Mouse (Mus musculus) left cerebral cortex, postnatal 10 days (tissue): ENCODE measurements at regions not wholly inside any gene's neighbourhood (a gene's known extent, or its start where the extent isn't known, plus 50 kb on each side); places are given as distances from the start of the nearest gene placed in this dataset.

Source experiments
- DNase-seq, 2 experiments: peaks; one replicate each; pipeline ENCODE4 v3.0.0; 2021 to 2022; ENCODE audit warnings: low spot score in 2 of 2, mixed read lengths in 1 of 2; ENCODE audit errors: extremely low spot score in 1 of 2
- intact Hi-C: fragments of 180-260 bp; cut with DNase I; formaldehyde crosslinking; loops from one replicate; pipeline ENCODE4 v1.15.1; 2025

DNA sequence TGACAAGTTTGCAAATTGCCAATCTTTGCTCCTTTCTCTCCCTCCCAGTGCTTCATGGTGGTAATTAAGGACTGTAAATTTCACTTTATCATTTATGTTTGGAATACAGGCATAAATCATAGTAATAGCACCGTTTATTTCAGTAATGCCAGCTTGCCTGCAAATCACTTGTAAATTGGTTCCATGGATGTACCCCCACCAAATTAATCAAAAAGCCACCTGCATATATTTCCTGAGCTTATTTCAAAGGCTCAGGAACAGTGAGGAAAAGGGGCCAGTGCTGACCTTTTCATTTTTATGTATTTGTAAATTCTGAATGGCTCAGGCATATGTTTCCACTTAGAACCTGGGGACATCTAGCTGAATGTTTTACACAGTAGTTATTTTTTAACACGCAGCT is 115.0 kb downstream of the D3Ertd751e start:
- DNase-seq, result no peak
- intact Hi-C loops, result no loop called here

DNA sequence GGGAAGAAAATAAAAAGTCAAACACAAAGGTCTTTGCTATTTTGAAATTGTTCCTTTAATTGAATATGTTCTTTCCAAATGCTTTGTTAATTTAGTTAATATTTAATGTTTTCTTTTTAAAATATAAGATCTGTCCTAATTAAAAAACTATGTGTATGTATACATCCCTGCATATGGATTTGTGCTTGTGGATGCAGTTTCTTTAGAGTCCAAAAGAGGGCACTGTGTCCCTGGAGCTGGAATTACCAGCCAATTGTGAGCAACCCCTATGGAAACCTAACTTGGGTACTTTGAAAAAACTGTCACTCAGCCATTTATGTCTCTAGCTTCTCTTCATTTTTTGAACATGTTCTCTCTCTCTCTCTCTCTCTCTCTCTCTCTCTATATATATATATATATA is 120.3 kb downstream of the D3Ertd751e start:
- no peak for DNase-seq
- intact Hi-C loops, result no loop called here

DNA sequence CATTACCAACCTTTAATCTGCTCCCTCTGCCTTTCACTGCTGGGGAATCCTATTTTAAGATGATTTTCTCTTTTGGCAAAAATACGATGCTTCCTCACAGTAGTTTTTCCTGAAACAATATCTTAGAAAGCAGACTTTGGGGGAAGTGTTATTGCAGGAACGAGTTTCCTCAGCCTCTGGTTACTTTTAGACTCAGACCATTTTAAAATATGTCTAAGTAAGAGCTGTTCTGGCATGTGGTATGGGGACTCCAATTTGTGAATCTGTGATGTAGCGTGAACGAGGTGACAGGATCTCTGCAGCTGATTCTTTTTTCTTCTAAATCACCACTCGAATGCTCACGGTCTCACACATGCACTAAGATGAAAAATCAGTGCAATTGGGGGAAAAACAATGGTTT is 166.5 kb downstream of the D3Ertd751e start:
- peak in 1 of 2 experiments; percentile 15 for DNase-seq
- intact Hi-C loops, result no loop called here

DNA sequence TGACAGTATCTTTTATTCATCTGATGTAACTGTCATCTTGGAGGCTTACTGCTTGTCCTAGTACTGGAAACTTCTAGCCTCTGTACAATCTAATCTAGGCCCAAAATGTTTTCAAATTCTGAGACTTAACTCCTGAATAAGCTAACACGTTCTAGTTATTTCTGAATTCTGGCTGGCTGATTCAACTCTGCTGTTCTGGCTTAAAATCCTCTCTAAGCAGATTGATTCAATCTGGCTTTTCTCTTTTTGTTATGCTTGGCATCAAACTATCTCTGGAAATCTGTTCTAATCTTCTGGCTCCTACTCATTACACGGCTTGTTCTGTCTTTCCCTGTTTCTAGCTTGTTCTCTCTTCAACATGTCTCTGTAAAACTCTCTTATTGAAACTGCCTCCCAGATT is 170.8 kb downstream of the D3Ertd751e start:
- DNase-seq, result peak in 1 of 2 experiments; percentile 34
- intact Hi-C loops, result no loop called here

DNA sequence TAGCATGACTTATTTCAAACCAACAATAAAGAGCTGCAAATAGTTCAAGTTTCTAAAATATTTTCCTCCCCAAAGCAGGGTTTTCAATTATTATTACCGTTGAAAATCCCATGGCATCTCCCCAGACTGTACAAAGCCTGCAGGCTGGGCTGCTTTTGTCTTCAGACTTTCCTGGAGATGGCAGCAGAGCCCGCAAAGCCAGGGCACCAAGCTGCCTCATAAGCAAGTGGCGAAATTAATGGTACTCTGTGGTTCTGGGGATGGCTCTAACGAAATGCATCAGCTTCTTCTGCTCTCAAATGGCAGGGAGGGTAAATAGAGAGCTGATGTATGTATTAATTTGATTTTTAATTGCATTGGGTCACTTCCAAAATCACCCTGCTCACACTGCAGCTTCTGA is 197.4 kb downstream of the D3Ertd751e start:
- intact Hi-C loops, result no loop called here
- peak; percentile 11 to 31 for DNase-seq

DNA sequence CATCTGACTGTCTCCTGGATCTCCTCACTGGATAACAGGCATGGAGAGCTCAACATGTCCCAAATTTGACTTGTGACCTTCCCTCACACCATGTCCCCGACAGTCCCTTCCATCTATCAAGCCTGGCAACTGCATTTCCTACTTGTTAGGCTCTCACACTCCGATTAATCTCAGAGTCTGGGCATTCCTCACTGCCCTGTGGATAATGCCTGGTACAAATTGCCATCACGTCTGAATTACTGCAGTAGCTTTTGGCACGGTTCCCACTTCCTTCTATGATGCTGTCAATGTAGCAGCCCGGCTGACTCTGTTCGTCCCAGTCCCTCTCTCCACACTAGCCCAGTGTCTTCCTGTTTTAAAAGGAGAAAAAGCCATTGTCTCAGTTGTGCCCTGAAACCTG is 200.6 kb downstream of the D3Ertd751e start:
- DNase-seq, result peak in 1 of 2 experiments; percentile 5
- intact Hi-C loops, result no loop called here

DNA sequence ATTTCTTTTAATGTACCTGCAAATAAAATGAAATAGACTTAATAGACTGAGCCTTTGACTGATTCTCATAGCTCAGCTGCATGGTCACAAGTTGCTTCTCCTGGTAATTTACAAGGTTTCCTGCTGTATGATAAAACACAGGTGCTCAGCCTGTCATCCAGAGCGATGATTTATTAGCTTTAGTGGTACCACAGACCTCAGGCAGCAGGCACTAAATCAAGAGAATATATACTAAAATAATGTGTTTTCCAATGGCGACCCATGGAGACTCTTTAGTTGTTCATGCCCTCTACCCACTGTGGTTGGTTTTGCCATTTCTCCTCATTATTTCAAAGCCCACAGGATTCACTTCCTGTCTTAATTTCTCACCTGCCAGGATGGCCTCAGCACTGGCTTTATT is 207.0 kb downstream of the D3Ertd751e start:
- intact Hi-C loops, result no loop called here
- no peak for DNase-seq

DNA sequence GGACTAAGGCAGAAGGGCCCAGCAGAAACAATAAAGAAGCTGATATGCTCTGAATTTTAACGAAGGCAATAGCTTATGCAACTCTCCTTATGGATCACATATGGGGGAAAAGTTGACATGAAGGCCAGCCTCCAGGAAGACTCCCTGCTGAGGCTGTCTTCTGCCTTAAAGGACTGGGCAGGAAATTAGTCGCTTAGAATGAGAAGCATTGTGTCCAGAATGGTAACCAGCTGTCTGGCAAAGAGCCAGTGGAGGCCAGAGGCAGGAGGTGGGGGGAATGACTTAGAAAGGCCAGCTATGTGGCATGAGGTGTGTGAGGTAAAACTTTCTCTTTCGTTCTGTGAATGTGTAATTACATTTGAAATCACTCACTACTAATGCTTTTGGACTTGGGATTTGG is 215.0 kb downstream of the D3Ertd751e start:
- intact Hi-C loops, result no loop called here
- peak in 1 of 2 experiments; percentile 20 for DNase-seq

DNA sequence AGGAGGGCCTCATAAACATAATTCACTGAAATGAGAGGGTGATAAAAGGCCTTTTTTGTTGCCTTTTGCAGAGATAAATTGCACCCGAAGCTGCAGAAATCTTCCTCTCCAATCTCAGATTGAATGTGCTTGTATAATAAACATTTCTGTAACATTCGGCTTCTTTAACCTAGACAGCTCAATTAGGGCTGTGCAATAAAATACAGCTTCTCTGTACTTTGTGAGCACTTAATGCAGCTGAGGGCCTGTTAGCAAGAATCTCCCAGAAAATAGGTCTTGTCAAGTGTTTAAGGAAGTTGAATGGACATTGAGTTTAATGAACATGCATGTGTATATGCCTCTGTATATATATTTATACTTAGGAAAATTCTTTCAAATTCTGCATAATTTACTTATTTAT is 217.8 kb downstream of the D3Ertd751e start:
- intact Hi-C loops, result no loop called here
- DNase-seq, result no peak

DNA sequence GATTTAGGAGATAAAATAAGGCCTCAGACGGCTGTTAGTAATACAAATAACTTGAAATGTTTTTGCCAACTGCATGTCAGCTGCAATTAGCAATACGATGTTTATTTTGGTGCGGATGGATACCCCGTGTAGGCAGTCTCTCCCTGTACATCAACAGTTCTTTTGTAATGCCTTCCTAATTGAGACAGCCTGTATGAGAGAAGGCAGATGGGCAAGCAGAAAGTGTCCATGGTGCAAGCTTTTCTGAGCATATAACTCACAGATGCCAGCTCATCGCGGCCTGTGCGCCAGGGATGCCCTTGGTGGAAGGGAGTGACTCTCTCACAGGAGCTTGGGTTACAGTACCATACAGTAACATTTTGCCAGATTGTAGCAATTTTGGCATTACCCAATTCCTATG is 220.5 kb downstream of the D3Ertd751e start:
- intact Hi-C loops, result no loop called here
- peak; percentile 19 to 26 for DNase-seq

DNA sequence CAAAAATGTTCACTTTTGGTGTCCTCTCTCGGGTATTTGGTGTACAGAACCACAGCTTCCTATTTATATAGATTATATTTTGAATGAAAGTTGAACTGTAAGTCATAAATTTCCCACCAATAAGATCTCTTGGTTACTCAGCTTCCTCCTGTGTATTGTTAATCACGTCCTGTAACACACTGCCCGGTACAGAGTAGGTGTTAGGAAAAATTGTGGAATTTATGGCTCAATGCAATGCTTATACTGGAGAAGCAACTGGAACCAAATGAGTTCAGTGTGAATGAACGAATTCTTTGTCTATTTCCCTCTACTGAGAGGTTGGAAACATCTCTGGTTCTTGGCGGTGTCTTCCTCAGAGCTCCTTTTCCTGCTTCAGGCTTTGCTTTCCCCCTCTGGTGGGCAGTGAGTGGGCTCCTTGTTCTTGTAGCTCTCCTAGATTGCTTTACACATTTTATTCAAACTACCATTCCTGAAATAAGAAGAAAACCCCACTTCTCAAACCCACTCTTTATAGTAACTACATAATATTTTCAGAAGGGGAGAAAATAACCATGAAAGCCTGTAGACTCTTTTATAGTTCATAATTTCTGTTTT is 264.4 kb downstream of the D3Ertd751e start:
- no peak for DNase-seq
- intact Hi-C loops, result no loop called here

DNA sequence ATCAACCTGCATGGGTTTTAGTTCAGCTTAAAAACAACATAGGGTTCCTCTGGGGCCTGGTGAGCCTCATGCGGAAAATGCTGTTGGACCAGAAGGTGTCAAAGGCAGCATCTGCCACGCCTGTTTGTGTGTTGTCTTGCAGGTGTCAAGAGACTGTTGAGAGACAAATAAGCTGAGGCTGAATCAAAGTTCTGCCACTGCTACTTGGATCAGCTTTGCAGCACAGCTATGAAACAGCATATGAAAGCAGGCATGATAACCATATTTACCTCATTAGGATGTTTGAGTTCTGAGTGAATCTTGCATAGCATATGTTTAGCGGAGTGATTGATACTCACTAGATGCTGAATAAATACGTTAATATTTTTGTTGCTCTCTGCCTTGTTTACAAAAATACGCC is 280.8 kb downstream of the D3Ertd751e start:
- no peak for DNase-seq
- intact Hi-C loops, result no loop called here

DNA sequence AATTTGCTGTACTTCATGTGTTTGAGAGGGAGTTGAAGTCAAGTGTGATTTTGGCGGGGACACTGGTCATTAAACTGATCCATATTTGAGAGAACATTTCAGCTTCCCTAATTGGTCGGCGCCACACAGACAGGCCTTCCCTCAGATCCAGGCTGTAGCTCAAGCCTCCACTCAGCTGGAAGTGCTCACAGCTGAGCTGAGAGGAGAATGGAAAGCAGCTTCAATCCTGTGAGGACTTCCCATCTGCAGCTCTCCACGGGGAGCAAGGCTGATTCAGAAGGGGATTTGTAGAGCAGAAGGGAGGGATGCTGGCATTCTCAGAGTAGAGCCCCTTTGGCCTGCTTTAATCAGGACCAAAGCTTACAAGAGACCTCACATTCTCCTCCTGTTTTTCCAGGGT is 297.2 kb downstream of the D3Ertd751e start:
- no peak for DNase-seq
- intact Hi-C loops, result no loop called here

DNA sequence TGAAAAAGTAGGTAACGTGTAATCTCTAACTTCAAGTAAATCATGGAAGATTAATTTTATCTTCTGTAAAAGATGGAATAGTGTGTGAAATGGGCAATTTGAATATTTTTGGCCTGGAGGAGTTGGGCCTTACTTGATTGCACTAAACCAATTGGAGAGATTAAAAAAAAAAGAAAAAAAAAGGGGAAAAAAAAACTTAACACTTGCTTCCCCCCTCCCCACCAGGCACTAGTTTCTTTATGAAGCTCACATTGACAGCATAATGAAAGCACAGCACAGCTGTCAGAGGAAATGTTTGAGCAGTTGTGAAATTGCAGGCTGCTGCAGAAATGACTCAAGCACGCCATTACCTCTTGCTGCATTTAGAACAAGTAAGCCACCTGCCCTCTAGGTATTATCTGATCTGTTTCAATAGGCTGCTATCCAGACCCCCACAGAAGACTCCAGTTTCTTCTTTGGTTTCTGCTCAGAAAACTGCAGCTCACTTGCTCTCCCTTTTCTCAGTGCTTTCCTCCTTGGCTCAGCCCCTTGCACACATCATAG is 297.9 kb downstream of the D3Ertd751e start:
- DNase-seq, result no peak
- intact Hi-C loops, result no loop called here

DNA sequence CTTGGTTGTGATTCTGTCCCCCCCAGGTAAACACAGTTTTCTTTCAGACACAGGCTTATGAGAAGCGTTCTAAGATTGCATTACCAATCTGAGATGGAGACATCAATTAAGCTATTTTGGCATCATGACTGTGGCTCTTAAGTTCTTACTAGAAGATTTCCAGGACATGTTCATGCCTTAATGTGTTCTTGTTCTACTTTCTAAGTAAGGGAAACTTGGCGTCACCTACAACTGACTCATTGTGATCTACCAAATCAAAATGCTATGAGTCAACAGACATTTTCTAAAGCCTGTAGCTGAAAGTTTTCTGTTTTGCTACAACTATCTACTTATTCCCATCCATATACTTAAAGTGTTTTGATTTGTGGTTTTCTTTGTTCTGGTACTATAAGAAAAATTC is 298.5 kb downstream of the D3Ertd751e start:
- no peak for DNase-seq
- intact Hi-C loops, result no loop called here

DNA sequence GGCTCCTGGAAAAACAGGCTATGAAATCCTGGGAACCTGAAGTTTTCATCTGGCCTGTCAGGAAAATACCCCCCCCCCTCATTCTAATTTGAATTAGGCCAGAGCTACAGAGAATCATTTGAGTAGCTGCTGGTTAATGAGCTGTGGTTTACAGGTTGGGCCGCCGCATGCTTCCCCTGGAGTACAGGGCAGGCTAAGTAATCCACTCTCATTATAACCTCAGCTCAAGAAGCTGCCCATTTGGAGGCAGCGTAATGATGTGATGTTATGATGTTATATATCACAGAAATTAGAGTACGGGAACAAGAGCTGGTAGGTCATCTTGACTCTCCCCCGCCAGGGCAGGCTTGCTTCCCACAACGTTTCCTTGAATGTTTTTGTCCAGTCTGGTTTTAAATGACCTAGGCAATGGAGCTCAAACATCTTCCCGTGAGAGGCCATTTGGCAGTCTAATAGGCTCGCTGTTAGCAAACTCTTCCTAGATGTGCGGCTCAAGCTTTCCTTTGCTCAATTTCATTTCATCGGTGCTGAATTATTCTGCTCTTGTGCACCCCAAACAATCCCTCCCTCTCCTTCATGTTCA is 315.0 kb downstream of the D3Ertd751e start:
- DNase-seq, result no peak
- intact Hi-C loops, result no loop called here

DNA sequence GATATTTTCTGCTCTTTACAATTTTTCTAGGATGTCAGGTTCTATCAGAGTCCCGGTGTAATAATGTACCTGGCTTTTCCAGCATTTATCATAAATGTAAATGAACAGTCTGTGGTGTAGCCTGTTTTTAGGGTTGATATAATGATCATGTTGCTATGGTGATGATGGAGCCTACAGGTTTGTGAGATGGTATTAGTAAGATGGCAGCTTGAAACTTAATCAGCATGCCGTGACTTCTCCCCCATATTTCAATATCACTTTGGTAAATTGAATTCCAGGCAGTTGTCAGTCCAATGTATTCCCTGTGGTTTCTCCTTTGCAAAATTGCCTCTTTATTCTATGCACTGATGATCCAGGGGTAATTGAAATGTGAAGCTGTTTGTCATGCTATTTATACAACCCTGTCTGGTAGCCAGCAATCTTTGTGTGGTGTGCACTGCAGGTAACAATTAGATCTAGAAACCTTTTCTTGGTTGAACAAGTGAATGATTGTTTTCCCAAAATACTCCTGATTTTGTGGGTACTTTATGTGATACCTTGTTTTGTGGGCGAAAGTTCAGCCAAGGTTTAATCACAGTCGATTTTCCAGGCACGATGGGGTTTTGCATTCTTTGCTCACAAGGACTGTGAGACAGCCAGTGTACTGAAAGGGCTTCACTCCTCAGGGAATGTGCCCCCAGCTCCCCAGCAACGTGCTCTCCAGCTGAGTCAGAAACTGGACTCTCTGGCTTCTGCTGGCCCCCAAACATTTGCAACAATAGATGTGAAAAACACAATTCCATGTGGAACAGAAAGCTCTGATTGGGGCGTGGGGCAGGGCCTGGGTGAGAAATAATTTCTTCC is 322.9 kb downstream of the D3Ertd751e start:
- DNase-seq, result no peak
- intact Hi-C loops, result no loop called here

DNA sequence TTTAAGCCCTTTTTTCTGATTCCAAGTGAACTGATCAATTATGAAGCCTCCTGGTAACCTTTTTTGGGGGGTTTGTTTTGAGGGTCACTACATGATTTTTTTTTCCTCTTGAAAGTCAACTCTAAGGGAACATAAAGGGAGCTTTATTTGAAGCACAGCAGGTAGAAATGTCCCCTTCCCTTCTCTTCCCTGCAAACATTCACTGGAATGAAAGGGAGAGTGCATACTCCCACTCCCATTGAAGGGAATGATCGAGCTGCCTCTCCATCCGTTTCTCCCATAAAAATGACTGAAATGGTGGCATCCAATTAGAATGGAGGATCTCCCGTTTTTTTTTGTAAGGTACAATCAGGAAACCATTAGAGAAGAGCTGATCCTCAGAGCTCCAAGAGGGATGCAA is 323.6 kb downstream of the D3Ertd751e start:
- DNase-seq, result no peak
- intact Hi-C loops, result no loop called here

DNA sequence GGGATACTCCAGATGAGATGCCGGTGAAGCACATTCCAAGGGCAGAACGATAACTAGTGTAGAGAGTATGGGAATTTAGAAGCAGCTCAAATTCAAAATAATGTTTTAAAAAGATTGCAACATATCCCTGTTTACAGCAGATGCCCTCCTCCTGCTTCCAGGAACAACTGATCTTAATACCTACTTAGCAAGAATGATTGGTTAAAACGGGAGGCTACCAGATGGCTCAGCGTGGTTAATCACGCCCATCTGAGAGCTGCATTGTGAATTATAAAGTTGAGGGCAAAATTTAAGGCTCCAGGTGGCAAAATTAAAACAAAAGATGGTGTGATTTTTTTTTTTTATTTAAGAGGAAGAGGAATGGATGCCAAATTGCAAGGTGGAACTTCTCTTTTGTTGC is 324.6 kb downstream of the D3Ertd751e start:
- intact Hi-C loops, result no loop called here
- no peak for DNase-seq
